Mouse (Mus musculus): ENCODE measurements around the gene Npas3. TPM values are rescaled to one million over a fixed set of nuclear protein-coding genes. Genes with fewer than 3 reads are reported as not detected.

Npas3 gene
- total RNA-seq, 2 experiments from 2014 or later, result 2.4 to 3.2 TPM

DNA sequence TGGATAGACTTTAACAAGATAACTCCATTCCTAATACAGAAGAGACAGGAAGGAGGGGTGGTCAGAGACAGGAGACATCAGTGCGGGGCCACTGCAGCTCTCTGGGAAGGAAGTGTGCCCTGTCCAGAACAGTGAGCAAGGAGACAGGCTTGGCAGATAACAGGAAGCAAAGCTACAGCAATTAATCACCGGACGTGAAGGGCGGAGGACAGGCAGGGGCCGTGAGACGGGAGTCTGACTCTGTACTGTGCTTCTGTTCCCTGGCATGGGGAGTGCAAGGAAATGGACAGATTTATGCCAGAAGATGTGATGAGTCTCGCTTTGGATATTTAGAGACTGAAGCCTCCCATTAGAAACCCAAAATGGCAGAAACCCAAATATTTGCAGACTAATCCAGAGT lies 47.3 kb downstream of the Npas3 start:
- no peak for DNase-seq

DNA sequence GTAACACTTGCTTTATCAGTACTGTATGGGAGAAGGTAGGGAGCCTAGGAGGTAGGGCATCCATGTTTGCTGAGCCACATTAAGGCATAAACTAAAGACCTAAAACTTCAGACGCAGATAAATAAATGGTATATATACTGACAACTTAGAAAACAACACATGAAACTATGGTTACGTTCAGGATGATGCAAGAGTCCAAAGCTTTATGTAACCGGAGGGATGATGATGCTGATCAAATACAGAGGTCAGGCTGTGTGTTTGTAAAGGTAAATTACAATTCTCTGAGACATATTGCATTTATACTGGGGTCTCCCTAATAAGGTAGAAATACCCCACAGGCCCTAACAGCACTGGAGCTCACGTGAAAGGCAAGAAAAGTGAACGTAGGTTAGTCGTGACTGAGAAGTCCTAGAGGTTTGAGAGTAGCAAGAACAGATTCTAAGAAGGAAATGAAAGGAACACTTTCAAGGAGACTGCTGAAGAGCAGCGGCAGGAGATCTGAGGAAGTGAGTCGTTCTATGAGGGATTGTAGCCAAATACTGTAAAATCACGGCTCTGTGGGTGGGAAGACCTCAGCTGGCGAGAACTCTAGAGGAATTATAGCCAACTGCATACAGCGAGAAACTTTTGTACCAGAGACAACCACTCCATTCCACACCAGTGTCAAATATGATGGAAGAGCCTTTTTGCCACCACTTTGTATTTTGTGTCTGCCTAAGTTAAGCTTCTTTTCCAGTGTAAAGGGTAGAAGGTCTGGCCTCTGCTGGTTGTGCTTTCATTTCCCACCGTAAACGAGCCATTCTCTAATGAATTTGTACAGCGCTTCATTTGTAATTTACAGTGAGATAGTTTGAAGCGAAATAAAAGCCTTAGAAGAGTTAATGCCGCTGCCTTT lies 49.7 kb downstream of the Npas3 start:
- no peak for DNase-seq

DNA sequence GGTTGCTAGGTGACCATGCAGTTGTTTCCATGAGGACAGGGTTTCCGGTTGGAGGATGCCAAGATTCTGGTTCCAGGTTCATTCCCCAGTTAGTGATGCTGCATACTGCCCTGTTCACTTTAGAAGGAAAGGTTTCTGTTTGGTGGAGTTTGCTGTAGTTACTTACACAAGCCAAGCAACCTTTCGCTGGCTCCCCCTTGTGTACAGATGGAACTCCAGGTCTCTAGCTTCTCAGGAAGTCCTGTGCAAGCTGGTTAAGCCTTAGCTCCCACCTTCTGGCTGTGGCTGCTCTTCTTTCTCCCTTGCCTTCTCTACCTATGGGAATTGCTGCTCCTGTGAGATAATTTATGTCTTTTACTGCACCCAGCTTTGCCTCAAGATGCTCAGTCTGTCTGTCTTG lies 52.5 kb downstream of the Npas3 start:
- DNase-seq, result peak; percentile 38

DNA sequence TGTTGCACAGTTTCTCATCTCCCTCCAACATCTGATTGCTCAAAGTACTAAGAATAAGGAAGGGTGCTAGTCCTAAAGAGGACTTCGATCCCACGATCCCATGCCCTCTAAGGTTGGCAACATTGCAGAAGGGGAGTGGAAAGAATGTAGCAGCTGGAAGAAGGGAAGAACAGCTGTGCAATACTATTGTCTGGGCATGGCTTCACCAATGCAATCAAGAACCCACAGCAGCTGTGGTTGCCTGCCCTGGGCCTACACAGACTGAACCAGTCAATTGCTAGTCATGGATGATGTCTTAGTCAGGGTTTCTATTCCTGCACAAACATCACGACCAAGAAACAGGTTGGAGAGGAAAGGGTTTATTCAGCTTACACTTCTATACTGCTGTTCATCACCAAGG lies 53.7 kb downstream of the Npas3 start:
- DNase-seq, result no peak

DNA sequence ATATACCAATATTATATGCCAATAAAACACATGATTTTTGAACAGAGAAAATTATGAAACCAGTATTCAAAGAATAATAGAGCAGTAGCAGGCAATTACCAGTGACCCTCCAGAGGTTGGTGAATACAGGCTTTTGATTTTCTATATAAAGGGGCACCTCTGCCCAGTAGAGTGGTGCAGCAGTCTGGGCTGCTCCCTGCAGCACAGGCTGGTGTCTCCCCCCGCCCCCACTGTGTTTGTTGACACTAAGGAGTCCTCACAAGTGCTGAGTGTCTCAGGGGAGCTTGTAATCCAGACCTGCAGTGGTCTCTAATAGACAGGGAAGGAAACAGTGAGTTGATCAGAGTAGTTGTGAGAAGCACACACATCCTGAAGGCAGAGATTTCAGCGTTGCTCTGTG lies 68.2 kb downstream of the Npas3 start:
- DNase-seq, result no peak

DNA sequence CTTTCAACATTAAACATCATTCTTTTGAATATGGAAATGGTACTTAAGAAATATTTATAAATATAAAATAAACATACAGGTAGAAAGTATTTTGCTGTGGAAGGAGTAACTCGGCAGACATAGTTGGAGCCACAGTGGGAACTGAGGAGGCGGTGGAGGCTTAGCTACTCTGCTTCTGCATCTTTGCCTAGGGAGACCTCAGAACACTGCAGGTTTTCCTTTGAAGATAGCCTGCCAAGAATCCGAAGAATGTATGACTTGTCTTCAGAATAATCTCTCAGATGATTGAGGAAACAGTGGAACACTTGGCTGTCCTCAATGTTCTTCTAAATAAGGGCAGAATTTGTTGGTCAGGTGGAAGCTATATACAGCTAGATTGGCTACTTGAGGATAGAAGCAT lies 69.3 kb downstream of the Npas3 start:
- DNase-seq, result no peak

DNA sequence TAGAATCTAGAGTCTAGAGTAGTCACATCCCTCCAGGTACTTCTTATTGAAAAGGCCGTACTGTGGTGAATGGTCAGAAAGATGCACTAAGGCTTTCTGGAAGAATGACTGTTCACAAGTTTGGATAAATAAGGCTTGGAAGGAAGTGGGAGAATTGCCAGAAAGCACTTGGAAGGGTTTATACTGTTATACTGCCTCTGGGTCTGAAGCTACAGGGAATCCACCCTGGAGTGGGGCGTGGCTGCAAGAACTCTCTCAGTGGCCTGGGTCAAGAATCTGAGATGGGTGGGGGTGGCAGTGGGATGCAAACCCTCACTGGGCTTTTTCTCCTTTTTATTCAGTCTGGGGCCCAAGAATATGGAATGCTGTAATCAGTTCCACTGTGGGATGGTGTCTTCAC lies 72.0 kb downstream of the Npas3 start:
- no peak for DNase-seq

DNA sequence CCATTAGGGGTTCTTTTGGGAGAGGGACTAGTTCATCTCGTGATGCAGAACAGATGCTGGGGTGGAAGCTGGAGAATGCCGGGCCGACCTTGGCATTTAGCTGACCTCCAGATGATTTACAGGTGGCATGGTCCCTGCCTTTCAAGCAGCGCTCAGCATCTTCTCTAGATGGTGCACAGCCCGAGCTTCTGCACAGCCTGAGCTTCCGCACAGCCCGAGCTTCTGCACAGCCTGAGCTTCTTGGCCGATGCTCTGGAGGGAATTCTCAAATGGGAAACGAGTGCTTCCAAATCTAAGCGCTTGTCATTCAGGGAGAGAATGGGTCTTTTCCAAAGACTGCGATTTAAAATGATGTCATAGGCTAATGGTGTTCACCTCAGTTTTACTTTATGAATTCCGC lies 72.5 kb downstream of the Npas3 start:
- no peak for DNase-seq

DNA sequence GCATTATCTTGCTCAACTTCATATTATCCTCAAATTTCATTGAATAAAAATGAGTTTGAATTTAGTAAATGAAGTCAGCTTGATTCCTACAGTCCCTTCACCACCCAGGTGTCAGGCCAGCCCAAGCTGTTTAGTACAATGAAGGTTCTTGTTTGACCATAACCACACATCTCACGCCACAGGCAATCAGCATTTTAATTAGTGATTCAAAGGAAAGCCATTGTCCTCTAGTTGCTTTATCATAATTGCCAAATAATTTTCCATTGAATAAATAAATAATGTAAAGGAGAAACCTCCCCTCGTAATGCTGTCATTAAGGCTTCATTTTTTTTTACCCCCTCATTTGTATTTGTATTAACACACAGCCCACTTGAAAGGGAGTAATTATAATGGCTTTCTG lies 73.5 kb downstream of the Npas3 start:
- DNase-seq, result no peak

DNA sequence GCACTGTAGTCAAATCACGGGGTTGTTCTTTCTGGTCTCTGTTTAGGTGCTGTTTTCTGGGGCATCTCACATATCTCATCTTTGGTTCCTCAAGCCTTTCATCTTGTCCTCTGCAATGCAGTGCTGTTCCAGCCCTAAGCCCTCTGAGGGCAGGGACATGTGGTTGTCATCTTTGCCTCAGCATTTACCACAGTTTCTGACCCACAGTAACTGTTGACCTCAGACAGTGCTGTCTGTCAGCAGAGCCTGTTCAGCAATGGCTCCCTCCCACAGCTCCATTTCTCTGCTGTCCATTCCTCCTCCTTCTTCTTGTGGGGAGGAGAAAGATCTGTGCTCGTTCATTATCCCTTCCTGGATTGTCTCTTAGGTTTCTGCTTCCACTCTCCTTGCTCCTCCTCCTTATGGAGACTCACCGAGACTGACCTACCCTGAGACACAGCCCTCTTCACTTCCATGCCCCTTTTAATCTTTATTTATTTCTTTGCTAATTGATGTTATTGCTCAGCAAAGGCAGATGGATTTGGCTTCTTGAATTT lies 79.2 kb downstream of the Npas3 start:
- no peak for DNase-seq

DNA sequence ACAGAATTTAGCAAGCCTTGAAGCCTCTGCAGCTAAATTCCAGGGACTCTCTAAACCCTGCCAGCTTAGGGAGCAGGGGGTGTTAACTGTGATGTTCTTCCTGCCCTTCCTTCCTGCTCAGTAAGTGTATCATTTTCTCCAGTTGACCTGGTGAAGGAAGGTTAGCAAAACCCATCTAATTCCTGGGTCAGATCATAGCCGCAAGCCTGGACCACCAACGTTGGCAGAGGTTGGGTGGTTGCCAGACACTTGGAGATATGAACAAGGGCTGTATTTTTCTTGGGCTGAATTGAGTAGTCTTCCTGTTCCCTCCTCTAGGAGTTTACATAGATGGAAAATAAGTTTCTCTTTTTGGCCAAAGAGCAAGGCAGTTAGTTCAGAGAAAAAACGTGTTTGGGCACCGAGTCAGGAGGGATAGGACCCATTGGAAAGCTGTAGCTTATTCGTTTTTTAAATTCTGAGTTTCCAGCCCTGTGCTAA lies 79.8 kb downstream of the Npas3 start:
- peak; percentile 67 for DNase-seq

DNA sequence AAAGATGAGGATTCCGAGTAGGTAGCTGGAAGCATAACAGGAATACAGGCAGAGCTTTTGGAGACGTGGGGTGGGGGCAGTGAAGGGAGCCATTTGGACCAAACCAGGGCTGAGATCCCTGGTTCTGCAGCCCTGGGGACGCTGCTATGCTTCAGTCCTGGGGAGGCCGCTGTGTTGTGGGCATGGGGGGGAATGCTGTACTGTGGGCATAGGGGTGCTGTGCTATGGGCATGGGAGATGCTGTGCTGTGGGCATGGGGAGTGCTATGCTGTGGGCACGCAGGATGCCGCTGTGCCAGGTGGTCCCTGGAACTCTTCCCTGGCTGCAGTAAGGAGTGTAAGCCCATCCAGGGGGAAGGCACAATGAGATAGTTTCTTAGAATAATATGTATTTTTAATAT lies 81.7 kb downstream of the Npas3 start:
- DNase-seq, result no peak

DNA sequence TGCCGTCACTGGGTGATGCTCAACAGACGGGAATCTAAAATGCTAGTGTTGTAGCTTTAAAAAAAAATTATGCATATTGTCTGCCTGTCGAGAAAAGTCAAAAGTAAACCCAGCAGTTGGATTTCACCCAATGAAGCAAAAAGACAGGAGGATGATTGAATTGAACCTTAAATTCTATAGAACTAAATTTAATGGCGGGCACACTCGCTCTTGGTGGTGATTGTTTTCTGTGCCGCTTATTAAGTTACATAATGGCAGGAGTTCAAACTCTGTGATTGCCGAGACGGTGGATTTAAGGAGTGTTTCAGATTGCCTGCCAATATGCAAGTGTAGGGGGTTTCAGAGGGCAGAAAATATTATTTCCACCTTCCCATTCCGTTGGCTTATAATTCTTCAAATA lies 82.9 kb downstream of the Npas3 start:
- no peak for DNase-seq

DNA sequence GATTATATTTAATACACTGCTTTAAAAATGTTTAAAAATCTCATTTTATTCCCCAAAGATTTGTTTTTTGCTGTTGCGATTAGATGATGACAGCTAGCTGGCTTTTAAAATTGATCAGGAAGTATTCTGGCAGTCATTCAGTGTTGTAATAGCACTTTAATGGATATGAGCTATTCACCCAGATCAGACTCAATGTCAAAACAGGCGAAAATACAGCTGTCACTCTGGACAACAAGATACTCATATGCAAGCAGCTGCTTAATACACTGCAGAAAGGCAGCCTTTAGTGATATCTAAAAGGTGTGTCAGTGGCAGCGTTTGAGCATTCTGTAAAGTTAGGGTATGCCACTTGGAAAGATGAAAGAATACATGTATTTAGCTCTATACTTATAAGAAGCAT lies 83.3 kb downstream of the Npas3 start:
- no peak for DNase-seq

DNA sequence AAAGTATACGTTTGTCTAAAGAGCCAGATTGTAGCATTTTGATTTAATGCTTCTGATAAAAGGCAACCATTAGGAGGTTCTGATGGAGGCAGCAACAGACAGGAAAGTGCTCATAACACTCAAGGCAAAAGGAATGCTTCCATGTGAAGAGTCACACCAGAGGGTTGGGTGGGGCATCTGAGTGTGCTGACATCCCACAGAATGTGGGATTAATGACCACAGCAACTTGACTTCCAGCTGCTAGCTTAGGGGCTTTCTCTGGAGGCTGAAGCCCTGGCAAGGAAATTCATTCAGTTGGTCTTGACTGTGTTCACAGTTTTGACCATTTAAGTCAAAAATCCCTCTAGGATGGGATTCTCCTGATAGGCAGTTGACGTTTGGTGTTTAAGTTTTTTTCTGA lies 84.8 kb downstream of the Npas3 start:
- no peak for DNase-seq

DNA sequence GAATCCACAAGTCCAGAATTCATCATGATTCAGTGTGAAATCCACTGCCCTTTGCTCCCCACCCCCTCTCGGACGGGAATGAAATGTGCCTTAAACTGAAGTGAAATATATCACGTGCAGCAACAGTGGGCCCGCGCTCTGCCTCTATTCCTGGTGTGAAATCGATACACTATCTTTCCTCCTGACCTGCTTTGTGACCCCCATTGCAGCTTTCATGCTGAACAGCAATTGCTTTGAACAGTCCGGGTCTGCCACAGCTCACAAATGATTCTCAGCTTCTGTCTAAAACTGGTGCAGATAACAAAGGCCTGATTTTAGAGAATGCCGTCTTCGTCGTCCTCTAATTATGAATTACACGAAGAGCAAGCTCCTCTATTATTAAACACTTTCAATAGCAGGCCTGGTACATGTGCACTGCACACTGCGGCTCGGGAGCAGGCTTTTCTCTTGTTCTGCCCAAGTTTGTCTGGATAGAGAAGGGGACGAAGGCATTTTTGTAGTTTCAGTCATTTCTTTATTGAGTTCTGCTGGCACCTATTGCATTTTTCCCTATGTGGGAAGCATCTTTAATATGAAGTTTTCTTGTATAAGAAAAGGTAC lies 90.0 kb downstream of the Npas3 start:
- DNase-seq, result no peak

DNA sequence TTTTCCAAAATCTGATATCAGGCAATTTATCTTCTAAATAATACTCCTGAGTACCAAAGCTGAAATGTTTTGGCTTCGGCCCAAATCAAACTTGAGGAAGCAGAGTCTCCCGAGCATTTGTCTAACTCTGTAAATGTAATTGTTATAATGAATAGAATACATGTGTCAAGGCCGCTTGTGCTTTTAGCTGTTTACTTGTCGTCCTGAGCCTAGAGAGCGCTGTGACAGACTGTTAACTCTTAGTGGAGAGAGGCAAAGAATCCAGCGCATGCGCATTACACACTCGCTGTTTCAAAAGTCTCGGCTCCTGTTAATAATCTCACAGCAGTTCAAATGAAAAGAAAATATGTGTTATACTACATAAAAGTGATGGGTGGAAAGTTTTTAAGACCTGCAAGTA lies 94.3 kb downstream of the Npas3 start:
- no peak for DNase-seq

DNA sequence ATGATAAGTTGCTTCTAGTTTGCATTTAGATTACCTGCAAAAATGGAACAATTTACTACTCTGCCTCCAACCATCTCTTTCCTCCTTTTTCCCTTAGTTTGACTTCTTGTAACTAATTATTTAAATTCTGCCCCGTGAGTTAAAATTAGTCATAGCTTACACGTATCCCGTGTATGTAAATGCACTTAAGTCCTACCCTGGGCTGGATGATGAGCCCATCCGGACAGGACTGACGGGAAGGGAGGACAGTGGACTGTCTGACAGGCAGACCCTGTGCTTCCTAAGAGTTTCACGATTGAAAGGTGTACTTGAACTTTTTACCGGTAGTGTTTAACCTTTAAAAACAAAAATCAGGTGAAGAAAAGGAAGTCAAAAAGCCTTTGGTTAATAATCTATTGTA lies 103.4 kb downstream of the Npas3 start:
- DNase-seq, result no peak

DNA sequence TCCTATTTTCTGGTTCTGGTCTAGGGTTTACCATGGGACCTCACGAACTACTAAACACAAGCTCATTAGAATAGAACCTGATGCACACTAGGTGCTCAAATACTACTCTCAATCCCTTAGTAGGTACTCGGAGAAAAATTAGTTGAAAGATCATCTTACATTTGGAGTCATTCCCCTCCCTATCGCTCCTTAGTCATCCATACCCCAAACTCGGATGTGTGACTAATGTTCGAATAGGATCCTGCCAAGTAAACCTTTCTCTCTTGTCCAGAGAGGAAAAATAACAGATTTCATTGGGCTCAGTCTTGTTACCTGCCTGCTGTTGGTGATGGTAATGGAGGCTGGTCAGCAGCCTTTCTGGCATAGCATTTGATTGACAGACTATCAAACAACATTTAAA lies 117.3 kb downstream of the Npas3 start:
- DNase-seq, result no peak

DNA sequence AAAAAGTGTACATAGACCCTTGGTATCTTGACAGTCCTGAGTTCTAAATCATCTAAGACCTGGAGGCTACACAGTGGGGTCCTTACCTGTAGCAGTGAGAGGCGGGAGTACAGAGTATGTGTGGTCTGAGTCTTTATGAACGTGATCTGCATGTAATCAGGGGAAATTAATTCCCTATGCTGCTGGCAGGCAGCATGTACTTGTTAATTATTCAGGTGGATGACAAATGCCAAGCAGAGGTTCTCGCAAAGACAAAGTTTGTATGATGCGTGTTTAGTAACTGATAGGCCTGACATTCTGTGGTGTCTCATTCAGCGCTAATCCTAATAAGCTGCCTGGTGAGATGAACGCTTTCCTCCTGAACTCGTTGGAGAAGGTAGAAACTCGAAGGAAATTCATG lies 136.4 kb downstream of the Npas3 start:
- no peak for DNase-seq

DNA sequence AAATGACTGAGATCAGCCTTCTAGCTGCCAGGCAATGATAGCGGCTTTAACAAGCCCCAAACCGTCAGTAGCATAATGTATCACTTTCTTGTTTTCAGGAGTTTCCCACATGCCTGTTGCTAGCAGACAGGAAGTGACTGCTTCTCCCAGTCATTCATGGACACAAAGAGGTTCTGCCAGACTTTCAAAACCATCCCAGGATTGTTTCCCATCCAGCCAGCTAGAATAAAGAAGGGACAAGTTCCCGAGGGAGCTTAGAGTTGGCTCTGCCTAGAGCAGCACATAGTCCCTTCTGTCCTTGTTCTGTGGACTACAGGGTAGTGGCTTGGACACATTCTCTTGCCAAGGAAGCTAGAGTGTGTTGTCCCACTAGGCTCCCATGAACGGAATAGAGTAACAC lies 157.4 kb downstream of the Npas3 start:
- DNase-seq, result peak; percentile 13

DNA sequence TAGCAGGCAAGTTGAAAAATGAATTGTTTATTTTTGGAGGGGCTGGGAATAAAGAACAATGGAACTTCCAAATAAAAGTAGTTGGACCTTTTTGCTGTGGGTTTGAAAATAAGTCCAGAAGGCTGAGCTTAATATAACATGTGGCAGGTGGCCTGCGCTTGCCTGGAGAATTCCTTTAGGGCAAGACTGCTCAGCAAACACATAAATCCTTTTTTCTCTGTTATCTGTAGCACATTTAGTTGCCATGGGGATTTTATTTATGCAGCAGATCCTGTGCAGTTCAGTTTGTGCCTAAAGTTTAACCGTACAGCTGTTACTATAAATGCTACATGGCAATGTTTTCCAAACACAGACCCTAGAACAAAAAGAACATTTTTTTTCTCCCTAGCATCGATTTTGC lies 159.3 kb downstream of the Npas3 start:
- DNase-seq, result no peak

DNA sequence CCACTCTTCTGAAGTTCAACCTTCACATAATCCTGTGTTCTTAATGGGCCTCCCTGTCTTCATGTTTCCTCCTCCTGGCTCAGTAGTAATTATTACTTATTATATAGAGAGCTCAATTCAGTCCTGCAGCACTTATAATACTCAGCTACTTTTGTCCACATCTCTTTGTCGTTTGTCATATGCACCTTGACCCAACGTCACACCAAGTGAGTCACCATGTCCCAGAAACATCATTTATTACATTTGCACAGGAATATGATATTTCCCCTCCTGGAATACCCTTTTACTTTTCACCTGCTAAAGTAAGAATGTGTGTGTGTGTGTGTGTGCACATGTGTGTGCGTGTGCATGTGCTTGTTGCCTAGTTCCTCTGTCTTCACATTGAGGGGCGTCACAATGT lies 161.2 kb downstream of the Npas3 start:
- DNase-seq, result no peak

DNA sequence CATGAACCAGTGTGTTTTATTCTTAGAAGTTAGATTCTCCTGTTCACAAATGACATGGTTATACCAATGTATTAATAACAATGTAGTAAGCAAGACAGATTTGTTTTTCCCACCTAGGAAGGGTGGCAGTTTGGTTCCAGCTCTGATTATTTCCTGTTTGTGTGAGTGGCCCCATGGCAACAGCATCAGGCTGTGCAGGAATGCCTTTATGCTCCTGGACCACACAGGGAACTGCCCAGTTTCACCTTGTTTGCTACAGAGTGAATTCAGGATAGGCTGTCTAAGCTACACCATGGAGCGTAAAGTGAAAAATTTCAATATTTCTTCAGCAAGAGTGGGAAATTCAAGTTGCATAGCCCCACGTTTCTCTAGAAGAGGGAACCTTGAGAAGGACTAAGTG lies 162.2 kb downstream of the Npas3 start:
- no peak for DNase-seq
